Mouse (Mus musculus) lung, embryonic 14.5 days (tissue): ENCODE data around the gene Lef1. TPM values are rescaled to one million over a fixed set of nuclear protein-coding genes. Genes with fewer than 3 reads are reported as not detected.

Experiments
- ATAC-seq: fragments of 200-750 bp; cut with Nextera tagmentation; 2 replicates; pipeline ENCODE4 v1.8.0; 2017; ENCODE audit warnings: mild to moderate bottlenecking, moderate TSS enrichment, moderate library complexity; ENCODE audit not compliant: insufficient read depth
- DNase-seq: peaks from one replicate; pipeline ENCODE4 v3.0.0-alpha.2; 2015
- H3K27ac ChIP-seq: fragments of 300-500 bp; sonication (generic); 2 replicates; pipeline ENCODE4 v1.5.1; 2014; ENCODE audit warnings: low read depth, mild to moderate bottlenecking, moderate library complexity
- H3K27me3 ChIP-seq: fragments of 300-500 bp; sonication (generic); 2 replicates; pipeline ENCODE4 v1.6.1; 2014; ENCODE audit warnings: low read length, control low read depth; ENCODE audit not compliant: insufficient read depth
- H3K36me3 ChIP-seq: fragments of 300-500 bp; sonication (generic); 2 replicates; pipeline ENCODE4 v1.6.1; 2014; ENCODE audit warnings: control low read depth; ENCODE audit not compliant: insufficient read depth
- H3K4me1 ChIP-seq: fragments of 300-500 bp; sonication (generic); 2 replicates; pipeline ENCODE4 v1.6.1; 2014; ENCODE audit warnings: antibody characterized with exemption, control low read depth; ENCODE audit not compliant: insufficient read depth
- H3K4me2 ChIP-seq: fragments of 300-500 bp; sonication (generic); 2 replicates; pipeline ENCODE4 v1.6.1; 2014; ENCODE audit warnings: mild to moderate bottlenecking
- H3K4me3 ChIP-seq: fragments of 300-500 bp; sonication (generic); 2 replicates; pipeline ENCODE4 v1.5.1; 2014; ENCODE audit warnings: low read depth, low read length
- H3K9ac ChIP-seq: fragments of 300-500 bp; sonication (generic); 2 replicates; pipeline ENCODE4 v1.6.1; 2014
- H3K9me3 ChIP-seq: fragments of 300-500 bp; sonication (generic); 2 replicates; pipeline ENCODE4 v1.6.1; 2016; ENCODE audit warnings: low read depth, low read length, control low read depth
- CTCF ChIP-seq: IDR thresholded peaks from 2 replicates; pipeline ENCODE4 v1.5.1; 2016; ENCODE audit warnings: antibody characterized with exemption, low read depth
- WGBS: fragments of 180-500 bp; shearing (Covaris S2); extraction: QIAGEN DNeasy Blood & Tissue Kit; methylation state at CpG from one replicate; pipeline ENCODE4 v1.1.7; 2014; 5-methylcytosine and 5-hydroxymethylcytosine counted together
- polyA plus RNA-seq: library from polyadenylated mRNA; unstranded; fragments of >200 nt; fragmentation: Nextera tagmentation; extraction: Ambion mirVana; gene quantifications from 2 replicates; pipeline ENCODE4 v1.2.1, GENCODE M21; 2014

The Lef1 gene
- polyA plus RNA-seq, 1 experiment from 2014 or later, result 32.7 TPM

- H3K27ac ChIP-seq, result no peak overlapping the region
- no peak overlapping the region for H3K4me3 ChIP-seq
- no peaks in the 10 kb centered on the region for H3K9me3 ChIP-seq
- H3K4me1 ChIP-seq, result no peaks in the 10 kb centered on the region
- H3K9ac ChIP-seq, result no peak overlapping the region
- no peak overlapping the region for H3K4me2 ChIP-seq
- TF ChIP-seq CTCF, result 0 out of 2 replicates have a peak, but pooled peaks have one; percentile 8
- H3K27me3 ChIP-seq, result no peaks in the 10 kb centered on the region
- DNase-seq (no peak), ATAC-seq (no peak)
- 76% methylated on average over 6 of the region's 6 CpGs for WGBS
- H3K36me3 ChIP-seq, result peaks cover 60% of the 10 kb centered on the region; the same call in 1 of the 2 replicates
These were observed 137.2 kb downstream of the Lef1 start for GRCm38 (mm10) chr3:131247447-131247846.

- Histone ChIP-seq H3K27me3 (no peaks in the 10 kb centered on the region), H3K4me3 (no peak overlapping the region), H3K27ac (no peak overlapping the region), H3K36me3 (peaks cover 56% of the 10 kb centered on the region; the same call in 1 of the 2 replicates), H3K9me3 (no peaks in the 10 kb centered on the region), H3K9ac (no peak overlapping the region), H3K4me1 (no peaks in the 10 kb centered on the region), H3K4me2 (no peak overlapping the region)
- DNase-seq, result no peak
- no peak for ATAC-seq
- WGBS, result 81% methylated on average over 5 of the region's 5 CpGs
- no peak for TF ChIP-seq CTCF
These were observed 137.6 kb downstream of the Lef1 start for GRCm38 (mm10) chr3:131247851-131248250.

GRCm38 (mm10) chr3:131248444-131248843 lies 138.2 kb downstream of the Lef1 start:
- Histone ChIP-seq H3K4me1 (no peaks in the 10 kb centered on the region), H3K4me2 (no peak overlapping the region), H3K4me3 (no peak overlapping the region), H3K9me3 (no peaks in the 10 kb centered on the region; the same call in 1 of the 2 replicates), H3K27me3 (no peaks in the 10 kb centered on the region), H3K9ac (no peak overlapping the region), H3K36me3 (peaks cover 54% of the 10 kb centered on the region; the same call in 1 of the 2 replicates), H3K27ac (no peak overlapping the region)
- WGBS, result 62% methylated on average over 10 of the region's 10 CpGs
- DNase-seq, result no peak
- TF ChIP-seq CTCF, result no peak
- no peak for ATAC-seq

- ATAC-seq (no peak), DNase-seq (no peak)
- H3K27ac ChIP-seq, result no peak overlapping the region
- WGBS, result 78% methylated on average over 2 of the region's 2 CpGs
- H3K9ac ChIP-seq, result no peak overlapping the region
- peaks cover 43% of the 10 kb centered on the region; the same call in 1 of the 2 replicates for H3K36me3 ChIP-seq
- no peak for TF ChIP-seq CTCF
- no peaks in the 10 kb centered on the region for H3K27me3 ChIP-seq
- no peak overlapping the region for H3K4me2 ChIP-seq
- H3K4me1 ChIP-seq, result no peaks in the 10 kb centered on the region
- peaks cover 5% of the 10 kb centered on the region; the same call in 1 of the 2 replicates for H3K9me3 ChIP-seq
- no peak overlapping the region for H3K4me3 ChIP-seq
These were observed 140.0 kb downstream of the Lef1 start for GRCm38 (mm10) chr3:131250283-131250682.

- no peak overlapping the region for H3K9ac ChIP-seq
- ATAC-seq (no peak), DNase-seq (no peak)
- no peak for TF ChIP-seq CTCF
- 80% methylated on average over 13 of the region's 13 CpGs for WGBS
- no peak overlapping the region for H3K4me2 ChIP-seq
- no peaks in the 10 kb centered on the region for H3K4me1 ChIP-seq
- H3K4me3 ChIP-seq, result no peak overlapping the region
- H3K27ac ChIP-seq, result no peak overlapping the region
- H3K9me3 ChIP-seq, result peaks cover 5% of the 10 kb centered on the region; the same call in 1 of the 2 replicates
- no peaks in the 10 kb centered on the region for H3K27me3 ChIP-seq
- peaks cover 43% of the 10 kb centered on the region; the same call in 1 of the 2 replicates for H3K36me3 ChIP-seq
These were observed 140.7 kb downstream of the Lef1 start for GRCm38 (mm10) chr3:131250978-131251377.

GRCm38 (mm10) chr3:131251601-131252000 lies 141.3 kb downstream of the Lef1 start:
- H3K36me3 ChIP-seq, result peaks cover 39% of the 10 kb centered on the region; the same call in 1 of the 2 replicates
- H3K9me3 ChIP-seq, result peaks cover 5% of the 10 kb centered on the region; the same call in 1 of the 2 replicates
- H3K27ac ChIP-seq, result no peak overlapping the region
- H3K4me1 ChIP-seq, result no peaks in the 10 kb centered on the region
- DNase-seq (no peak), ATAC-seq (no peak)
- H3K9ac ChIP-seq, result no peak overlapping the region
- no peak overlapping the region for H3K4me2 ChIP-seq
- no peak overlapping the region for H3K4me3 ChIP-seq
- no peak for TF ChIP-seq CTCF
- H3K27me3 ChIP-seq, result no peaks in the 10 kb centered on the region
- 78% methylated on average over 7 of the region's 7 CpGs for WGBS

GRCm38 (mm10) chr3:131254991-131255390 lies 144.7 kb downstream of the Lef1 start:
- H3K27me3 ChIP-seq, result no peaks in the 10 kb centered on the region
- peaks cover 7% of the 10 kb centered on the region; the same call in 1 of the 2 replicates for H3K36me3 ChIP-seq
- no peak overlapping the region for H3K4me3 ChIP-seq
- ATAC-seq (no peak), DNase-seq (no peak)
- H3K27ac ChIP-seq, result no peak overlapping the region
- H3K4me1 ChIP-seq, result no peaks in the 10 kb centered on the region
- peaks cover 5% of the 10 kb centered on the region; the same call in 1 of the 2 replicates for H3K9me3 ChIP-seq
- no peak overlapping the region for H3K4me2 ChIP-seq
- H3K9ac ChIP-seq, result no peak overlapping the region
- no peak for TF ChIP-seq CTCF
- WGBS, result 94% methylated on average over 4 of the region's 4 CpGs
